Mouse (Mus musculus): ENCODE measurements at regions not wholly inside any gene's neighbourhood (a gene's known extent, or its start where the extent isn't known, plus 50 kb on each side); places are given as distances from the start of the nearest gene placed in this dataset.

- DNase-seq (ENCODE audit: low read depth, low spot score) = no peak
- H3K79me2 ChIP-seq (ENCODE audit: control insufficient read depth, insufficient read depth, low read length, poor library complexity) = no peaks in the 10 kb centered on the region
- TF ChIP-seq MXI1 (IDR thresholded peaks at IDR 0.05; ENCODE audit: low read depth, low read length) (no peak), POLR2AphosphoS2 (IDR thresholded peaks at IDR 0.05; ENCODE audit: low read length) (no peak), POLR2A (IDR thresholded peaks at IDR 0.05; ENCODE audit: control insufficient read depth in 1 of 2, insufficient read depth in 1 of 2, low read depth in 1 of 2, low read length in 2 of 2, poor library complexity in 1 of 2) (no peak), CTCF (IDR thresholded peaks at IDR 0.05 in 2 of 3, conservative IDR thresholded peaks at IDR 0.05 in 1 of 3; ENCODE audit: control insufficient read depth in 1 of 3, insufficient read depth in 1 of 3, low read depth in 2 of 3, low read length in 3 of 3, poor library complexity in 1 of 3, severe bottlenecking in 1 of 3) (no peak), USF1 (IDR thresholded peaks at IDR 0.05; ENCODE audit: low read depth, low read length) (no peak), KAT2A (conservative IDR thresholded peaks at IDR 0.05; ENCODE audit: low read depth, low read length) (no peak)
- no peaks in the 10 kb centered on the region; a peak in 1 of 4 replicates for H3K36me3 ChIP-seq (ENCODE audit: control insufficient read depth in 1 of 2, insufficient read depth in 2 of 2, low read length in 2 of 2)
- no peak overlapping the region for H3K9ac ChIP-seq (ENCODE audit: control insufficient read depth, low read depth, low read length, poor library complexity, severe bottlenecking)
- peaks cover 0 to 7% of the 10 kb centered on the region in 2 experiments; a peak in 2 of 4 replicates for H3K4me1 ChIP-seq (ENCODE audit: control insufficient read depth in 1 of 2, insufficient read depth in 2 of 2, low read length in 2 of 2)
- no peak overlapping the region for H3K4me3 ChIP-seq (ENCODE audit: control insufficient read depth in 1 of 2, insufficient read depth in 1 of 2, low read depth in 2 of 2, low read length in 2 of 2)
- H3K27me3 ChIP-seq (ENCODE audit: control insufficient read depth in 1 of 2, insufficient read depth in 2 of 2, low read length in 2 of 2) = peaks cover 0 to 2% of the 10 kb centered on the region in 2 experiments; a peak in 1 of 4 replicates
- no peak overlapping the region for H3K27ac ChIP-seq (ENCODE audit: control insufficient read depth, low read depth, low read length)
- H3K9me3 ChIP-seq (replicated peaks; ENCODE audit: insufficient read depth, low read length) = no peaks in the 10 kb centered on the region
Measured at GRCm38 (mm10) chr17:84876037-84876436, 80.5 kb upstream of the Ppm1b start.

DNA sequence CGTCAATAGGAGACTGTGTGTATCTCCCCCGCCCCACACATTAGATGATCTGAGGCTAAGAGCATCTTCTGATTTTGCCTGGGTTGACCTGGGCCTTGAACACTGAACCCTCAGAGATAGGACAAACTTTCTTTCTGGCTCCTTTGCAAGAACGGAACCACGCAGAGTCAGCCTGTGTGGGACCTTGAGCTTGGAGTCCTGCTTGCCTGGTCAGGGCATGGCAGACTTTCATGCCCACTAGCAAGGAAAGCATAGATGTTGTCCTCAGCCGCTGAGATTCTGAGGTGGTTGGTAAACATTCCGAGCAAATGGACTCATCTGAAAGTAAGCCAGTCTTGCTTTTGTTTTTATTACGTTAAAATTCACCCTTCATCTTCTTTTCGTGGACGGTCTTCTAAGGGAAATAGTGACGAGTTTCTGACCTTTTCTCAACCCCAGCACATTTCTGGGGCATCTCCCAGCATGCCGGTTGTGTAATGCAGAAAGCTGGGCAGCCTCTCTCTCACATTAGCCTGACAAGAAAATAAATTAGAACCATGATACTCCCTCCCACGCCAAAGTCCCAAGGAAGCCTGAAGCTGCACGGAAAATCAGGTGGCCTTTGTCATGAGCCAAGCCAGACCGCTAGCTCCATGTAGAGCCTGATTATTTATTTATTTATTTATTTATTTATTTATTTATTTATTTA lies 79.2 kb upstream of the Ppm1b start:
- Histone ChIP-seq H3K9me3 (replicated peaks; ENCODE audit: insufficient read depth, low read length) (no peaks in the 10 kb centered on the region), H3K27ac (ENCODE audit: control insufficient read depth, low read depth, low read length) (no peak overlapping the region), H3K79me2 (ENCODE audit: control insufficient read depth, insufficient read depth, low read length, poor library complexity) (no peaks in the 10 kb centered on the region), H3K36me3 (ENCODE audit: control insufficient read depth in 1 of 2, insufficient read depth in 2 of 2, low read length in 2 of 2) (no peaks in the 10 kb centered on the region; a peak in 1 of 4 replicates), H3K4me3 (ENCODE audit: control insufficient read depth in 1 of 2, insufficient read depth in 1 of 2, low read depth in 2 of 2, low read length in 2 of 2) (peak overlapping the region; percentile 22 to 24; a peak in 2 of 4 replicates), H3K27me3 (ENCODE audit: control insufficient read depth in 1 of 2, insufficient read depth in 2 of 2, low read length in 2 of 2) (0 out of 4 replicates have a peak, but pooled peaks cover 0 to 2% of the 10 kb centered on the region in 2 experiments), H3K4me1 (ENCODE audit: control insufficient read depth in 1 of 2, insufficient read depth in 2 of 2, low read length in 2 of 2) (peaks cover 0 to 7% of the 10 kb centered on the region in 2 experiments; a peak in 2 of 4 replicates), H3K9ac (ENCODE audit: control insufficient read depth, low read depth, low read length, poor library complexity, severe bottlenecking) (peak overlapping the region; percentile 54)
- TF ChIP-seq POLR2A (IDR thresholded peaks at IDR 0.05; ENCODE audit: control insufficient read depth in 1 of 2, insufficient read depth in 1 of 2, low read depth in 1 of 2, low read length in 2 of 2, poor library complexity in 1 of 2) = no peak
- no peak for TF ChIP-seq ZNF384 (IDR thresholded peaks at IDR 0.05; ENCODE audit: low read depth, low read length)
- TF ChIP-seq MAZ (IDR thresholded peaks at IDR 0.05; ENCODE audit: low read depth, low read length) = no peak
- no peak for TF ChIP-seq ELF1 (IDR thresholded peaks at IDR 0.05; ENCODE audit: low read depth, low read length)
- no peak for TF ChIP-seq SMC3 (IDR thresholded peaks at IDR 0.05; ENCODE audit: low read depth, low read length)
- no peak for TF ChIP-seq KAT2A (conservative IDR thresholded peaks at IDR 0.05; ENCODE audit: low read depth, low read length)
- TF ChIP-seq USF1 (IDR thresholded peaks at IDR 0.05; ENCODE audit: low read depth, low read length) = no peak
- no peak for TF ChIP-seq NRF1 (IDR thresholded peaks at IDR 0.05; ENCODE audit: insufficient read depth, low read depth, low read length, poor library complexity, severe bottlenecking)
- TF ChIP-seq TCF12 (IDR thresholded peaks at IDR 0.05; ENCODE audit: low read depth, low read length) = no peak
- TF ChIP-seq SIN3A (IDR thresholded peaks at IDR 0.05; ENCODE audit: low read length) = no peak
- no peak for TF ChIP-seq MAX (IDR thresholded peaks at IDR 0.05; ENCODE audit: low read length)
- TF ChIP-seq TBP (IDR thresholded peaks at IDR 0.05; ENCODE audit: low read depth, low read length) = no peak
- TF ChIP-seq MEF2A (IDR thresholded peaks at IDR 0.05; ENCODE audit: extremely low read depth, insufficient replicate concordance, low read depth, low read length, poor library complexity, severe bottlenecking) = no peak
- no peak for TF ChIP-seq HCFC1 (IDR thresholded peaks at IDR 0.05; ENCODE audit: low read depth, low read length)
- no peak for TF ChIP-seq ZMIZ1 (IDR thresholded peaks at IDR 0.05; ENCODE audit: low read depth, low read length)
- TF ChIP-seq CTCF (IDR thresholded peaks at IDR 0.05 in 2 of 3, conservative IDR thresholded peaks at IDR 0.05 in 1 of 3; ENCODE audit: control insufficient read depth in 1 of 3, insufficient read depth in 1 of 3, low read depth in 2 of 3, low read length in 3 of 3, poor library complexity in 1 of 3, severe bottlenecking in 1 of 3) = no peak
- TF ChIP-seq GATA1 (IDR thresholded peaks at IDR 0.05; ENCODE audit: low read depth, low read length) = no peak
- TF ChIP-seq MAFK (IDR thresholded peaks at IDR 0.05; ENCODE audit: borderline replicate concordance, low read depth, low read length) = no peak
- TF ChIP-seq USF2 (IDR thresholded peaks at IDR 0.05; ENCODE audit: borderline replicate concordance in 1 of 2, insufficient read depth in 1 of 2, low read depth in 1 of 2, low read length in 2 of 2) = no peak
- DNase-seq (ENCODE audit: low read depth, low spot score) = no peak

All from MEL (cell line).